Mouse (Mus musculus): Measurements from ENCODE around the gene Acadl. TPM values are rescaled to one million over a fixed set of nuclear protein-coding genes. Genes with fewer than 3 reads are reported as not detected.
A peak's percentile ranks its signal among the peaks of the same experiment; 100 is the strongest.

The Acadl gene
- polyA plus RNA-seq, 1 experiment from 2014 or later, result 128 TPM

- Histone ChIP-seq H3K36me3 (ENCODE audit: insufficient read depth) (peaks cover 4% of the 10 kb centered on the region; the same call in 1 of the 2 replicates), H3K4me2 (no peak overlapping the region), H3K4me3 (ENCODE audit: low read depth, low read length) (no peak overlapping the region), H3K9me3 (ENCODE audit: low read depth, low read length) (no peaks in the 10 kb centered on the region), H3K9ac (no peak overlapping the region), H3K4me1 (ENCODE audit: insufficient read depth) (peaks cover 4% of the 10 kb centered on the region), H3K27me3 (ENCODE audit: insufficient read depth, low read length) (no peaks in the 10 kb centered on the region), H3K27ac (ENCODE audit: low read depth) (no peak overlapping the region)
- TF ChIP-seq CTCF (IDR thresholded peaks at IDR 0.05; ENCODE audit: low read depth), result no peak
- no peak for DNase-seq
- no peak for ATAC-seq (ENCODE audit: insufficient read depth)
- 56% methylated on average over 9 of the region's 9 CpGs for WGBS
Observed at GRCm38 (mm10) chr1:66829400-66830080, 33.5 kb downstream of the Acadl start.

- Histone ChIP-seq H3K9ac (no peak overlapping the region), H3K4me1 (ENCODE audit: insufficient read depth) (no peaks in the 10 kb centered on the region), H3K4me3 (ENCODE audit: low read depth, low read length) (no peak overlapping the region), H3K36me3 (ENCODE audit: insufficient read depth) (0 out of 2 replicates have a peak, but pooled peaks cover 2% of the 10 kb centered on the region), H3K27me3 (ENCODE audit: insufficient read depth, low read length) (no peaks in the 10 kb centered on the region), H3K4me2 (no peak overlapping the region), H3K9me3 (ENCODE audit: low read depth, low read length) (no peaks in the 10 kb centered on the region), H3K27ac (ENCODE audit: low read depth) (no peak overlapping the region)
- 69% methylated on average over 9 of the region's 9 CpGs for whole genome bisulfite sequencing
- no peak for TF ChIP-seq CTCF (IDR thresholded peaks at IDR 0.05; ENCODE audit: low read depth)
- DNase-seq (no peak), ATAC-seq (ENCODE audit: insufficient read depth) (no peak)
Observed at GRCm38 (mm10) chr1:66821966-66822365, 41.1 kb downstream of the Acadl start.

GRCm38 (mm10) chr1:66820241-66820640 is 42.8 kb downstream of the Acadl start:
- 0 out of 2 replicates have a peak, but pooled peaks cover under 1% of the 10 kb centered on the region for H3K4me1 ChIP-seq (ENCODE audit: insufficient read depth)
- ATAC-seq (ENCODE audit: insufficient read depth) (no peak), DNase-seq (peak; percentile 40)
- 4% methylated on average over 7 of the region's 7 CpGs for whole genome bisulfite sequencing
- H3K36me3 ChIP-seq (ENCODE audit: insufficient read depth), result no peaks in the 10 kb centered on the region
- no peak overlapping the region for H3K27ac ChIP-seq (ENCODE audit: low read depth)
- no peak for TF ChIP-seq CTCF (IDR thresholded peaks at IDR 0.05; ENCODE audit: low read depth)
- no peak overlapping the region for H3K4me2 ChIP-seq
- H3K9me3 ChIP-seq (ENCODE audit: low read depth, low read length), result no peaks in the 10 kb centered on the region
- no peak overlapping the region for H3K9ac ChIP-seq
- no peak overlapping the region for H3K4me3 ChIP-seq (ENCODE audit: low read depth, low read length)
- no peaks in the 10 kb centered on the region for H3K27me3 ChIP-seq (ENCODE audit: insufficient read depth, low read length)

GRCm38 (mm10) chr1:66817865-66818315 is 45.2 kb downstream of the Acadl start:
- H3K27me3 ChIP-seq (ENCODE audit: insufficient read depth, low read length), result no peaks in the 10 kb centered on the region
- DNase-seq, result no peak

GRCm38 (mm10) chr1:66817453-66817839 is 45.6 kb downstream of the Acadl start, which contains the start of gene Kansl1l:
Gene Kansl1l, minus strand, starts transcription at chr1:66817562.
- 1% methylated on average over 39 of the region's 56 CpGs for WGBS
- TF ChIP-seq CTCF (IDR thresholded peaks at IDR 0.05; ENCODE audit: low read depth), result no peak
- peak within 1 kb of the TSS; percentile 85 for H3K4me2 ChIP-seq
- ATAC-seq (ENCODE audit: insufficient read depth), result peak; percentile 80
- H3K9ac ChIP-seq, result peak within 1 kb of the TSS; percentile 88
- peak; percentile 96 for DNase-seq
- peak within 1 kb of the TSS; percentile 97 for H3K27ac ChIP-seq (ENCODE audit: low read depth)
- peak within 1 kb of the TSS; percentile 67 for H3K4me3 ChIP-seq (ENCODE audit: low read depth, low read length)
- no peaks in the 10 kb centered on the region for H3K9me3 ChIP-seq (ENCODE audit: low read depth, low read length)
- peaks cover 7% of the 10 kb centered on the region; the same call in 1 of the 2 replicates for H3K4me1 ChIP-seq (ENCODE audit: insufficient read depth)
- no peaks in the 10 kb centered on the region for H3K27me3 ChIP-seq (ENCODE audit: insufficient read depth, low read length)
- no peaks in the 10 kb centered on the region for H3K36me3 ChIP-seq (ENCODE audit: insufficient read depth)

More at GRCm38 (mm10) chr1:66817865-66818315, 45.2 kb downstream of the Acadl start:
- Histone ChIP-seq H3K9me3 (ENCODE audit: low read depth, low read length) (no peaks in the 10 kb centered on the region), H3K27ac (ENCODE audit: low read depth) (peak overlapping the region; percentile 97), H3K4me1 (ENCODE audit: insufficient read depth) (peaks cover 7% of the 10 kb centered on the region; the same call in 1 of the 2 replicates), H3K4me3 (ENCODE audit: low read depth, low read length) (peak overlapping the region; percentile 67), H3K36me3 (ENCODE audit: insufficient read depth) (no peaks in the 10 kb centered on the region), H3K4me2 (peak overlapping the region; percentile 85), H3K9ac (peak overlapping the region; percentile 88)
- TF ChIP-seq CTCF (IDR thresholded peaks at IDR 0.05; ENCODE audit: low read depth), result no peak
- peak; percentile 47; the same call in 1 of the 2 replicates for ATAC-seq (ENCODE audit: insufficient read depth)
- WGBS, result under 1% methylated on average over 20 of the region's 20 CpGs

GRCm38 (mm10) chr1:66816837-66817452 is 46.1 kb downstream of the Acadl start:
- under 1% methylated on average over 43 of the region's 63 CpGs for WGBS
- Histone ChIP-seq H3K4me3 (ENCODE audit: low read depth, low read length) (peak overlapping the region; percentile 67), H3K27me3 (ENCODE audit: insufficient read depth, low read length) (no peaks in the 10 kb centered on the region), H3K9me3 (ENCODE audit: low read depth, low read length) (no peaks in the 10 kb centered on the region), H3K4me1 (ENCODE audit: insufficient read depth) (peaks cover 7% of the 10 kb centered on the region; the same call in 1 of the 2 replicates), H3K4me2 (peak overlapping the region; percentile 85), H3K27ac (ENCODE audit: low read depth) (peak overlapping the region; percentile 97), H3K36me3 (ENCODE audit: insufficient read depth) (no peaks in the 10 kb centered on the region), H3K9ac (peak overlapping the region; percentile 88)
- no peak for TF ChIP-seq CTCF (IDR thresholded peaks at IDR 0.05; ENCODE audit: low read depth)
- ATAC-seq (ENCODE audit: insufficient read depth), result peak; percentile 88
- DNase-seq, result peak; percentile 95

All from lung, embryonic 14.5 days (tissue).